Mouse (Mus musculus) testis, adult 2 months (tissue): ENCODE results near the gene Nme8. TPM values are rescaled to one million over a fixed set of nuclear protein-coding genes. Genes with fewer than 3 reads are reported as not detected.
A peak's percentile ranks its signal among the peaks of the same experiment; 100 is the strongest.

Experiments used
- H3K27ac ChIP-seq: fragments of 200-500 bp; 2 replicates; pipeline ENCODE4 v1.5.1; 2012; ENCODE audit warnings: low read depth, low read length; ENCODE audit not compliant: control insufficient read depth, insufficient read depth
- H3K27me3 ChIP-seq: fragments of 200-500 bp; 2 replicates; pipeline ENCODE4 v1.6.1; 2012; ENCODE audit warnings: mild to moderate bottlenecking, low read length, moderate library complexity; ENCODE audit not compliant: control insufficient read depth, insufficient read depth
- H3K36me3 ChIP-seq: fragments of 200-500 bp; 2 replicates; pipeline ENCODE4 v1.6.1; 2012; ENCODE audit warnings: mild to moderate bottlenecking, low read length; ENCODE audit not compliant: control insufficient read depth, insufficient read depth
- H3K4me1 ChIP-seq: fragments of 200-500 bp; 2 replicates; pipeline ENCODE4 v1.6.1; 2012; ENCODE audit warnings: low read length; ENCODE audit not compliant: control insufficient read depth, insufficient read depth
- H3K4me3 ChIP-seq: fragments of 200-500 bp; 2 replicates; pipeline ENCODE4 v1.5.1; 2012; ENCODE audit warnings: low read depth, mild to moderate bottlenecking, low read length, moderate library complexity, mixed read lengths; ENCODE audit not compliant: control insufficient read depth
- CTCF ChIP-seq: fragments of 200-500 bp; IDR thresholded peaks from 2 replicates; pipeline ENCODE4 v1.5.1; 2012; ENCODE audit warnings: low read depth, mild to moderate bottlenecking, inconsistent platforms, low read length, moderate library complexity; ENCODE audit not compliant: control insufficient read depth, insufficient read depth, insufficient replicate concordance
- POLR2A ChIP-seq: fragments of 200-500 bp; IDR thresholded peaks from 2 replicates; pipeline ENCODE4 v1.6.1; 2012; ENCODE audit warnings: low read depth, mild to moderate bottlenecking, inconsistent platforms, low read length, moderate library complexity; ENCODE audit not compliant: control insufficient read depth
- polyA plus RNA-seq: library from polyadenylated mRNA; depleted of rRNA; stranded (reverse); fragments of >200 nt; gene quantifications from 2 replicates; pipeline ENCODE4 v1.2.3, GENCODE M21; 2012

Nme8 gene
- polyA plus RNA-seq, 1 experiment = 47.5 TPM

DNA sequence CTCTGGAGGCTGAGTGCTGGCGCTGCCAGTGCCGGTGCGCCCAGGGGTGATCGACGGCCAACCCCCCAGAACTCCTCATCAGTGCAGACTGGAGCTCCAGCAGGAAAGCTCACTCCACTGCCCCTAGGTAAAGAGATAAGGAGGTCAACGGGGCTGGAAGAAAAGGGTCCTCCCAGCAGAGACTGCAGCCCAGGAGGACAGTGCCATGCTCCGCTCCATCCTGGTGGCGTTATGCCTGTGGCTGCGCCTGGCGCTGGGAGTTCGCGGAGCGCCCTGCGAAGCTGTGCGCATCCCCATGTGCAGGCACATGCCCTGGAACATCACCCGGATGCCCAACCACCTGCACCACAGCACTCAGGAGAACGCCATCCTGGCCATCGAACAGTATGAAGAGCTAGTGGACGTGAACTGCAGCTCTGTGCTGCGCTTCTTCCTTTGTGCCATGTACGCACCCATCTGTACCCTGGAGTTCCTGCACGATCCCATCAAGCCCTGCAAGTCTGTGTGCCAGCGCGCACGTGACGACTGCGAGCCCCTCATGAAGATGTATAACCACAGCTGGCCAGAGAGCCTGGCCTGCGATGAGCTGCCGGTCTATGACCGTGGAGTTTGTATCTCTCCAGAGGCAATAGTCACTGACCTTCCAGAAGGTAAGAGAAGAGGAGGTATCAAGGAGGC, 74.2 kb downstream of the Nme8 start:
- TF ChIP-seq CTCF (no peak), POLR2A (no peak)
- peak overlapping the region; percentile 1; the same call in 1 of the 2 replicates for H3K4me3 ChIP-seq
- no peak overlapping the region for H3K27ac ChIP-seq
- H3K36me3 ChIP-seq = no peaks in the 10 kb centered on the region
- no peaks in the 10 kb centered on the region for H3K27me3 ChIP-seq
- peaks cover 10% of the 10 kb centered on the region for H3K4me1 ChIP-seq

DNA sequence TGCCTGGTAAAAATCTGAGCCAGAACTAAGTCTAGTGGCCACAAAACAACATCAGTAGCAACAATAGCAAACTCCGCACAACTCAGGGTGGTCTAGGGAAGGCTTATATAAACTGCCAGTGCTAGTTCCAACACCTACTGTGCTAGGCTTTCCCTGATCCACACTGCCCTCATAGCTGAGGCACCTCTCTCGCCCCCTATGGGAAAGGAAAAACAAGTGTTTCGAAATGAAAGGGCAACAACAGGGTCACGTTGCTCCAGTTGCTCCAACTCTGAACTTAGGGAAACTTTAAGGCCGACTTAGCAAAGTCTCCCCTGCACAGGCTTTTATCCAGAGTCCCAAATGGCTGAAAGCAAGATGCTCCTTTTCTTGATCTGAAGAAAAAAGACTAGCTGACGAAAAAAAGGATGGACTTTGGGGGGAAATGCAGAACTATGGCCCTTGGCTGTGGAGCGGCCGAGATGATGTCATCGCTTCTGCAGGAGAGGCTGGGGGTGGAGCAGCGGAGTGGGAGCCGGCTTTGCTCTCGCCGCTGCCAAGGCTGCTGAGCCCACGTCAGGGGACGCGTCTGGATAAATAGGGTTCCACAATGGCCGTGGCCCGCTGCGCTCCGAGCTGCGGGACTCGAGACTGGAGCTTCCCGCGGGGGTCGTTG, 74.9 kb downstream of the Nme8 start, which contains the start of gene Sfrp4:
Gene Sfrp4 (plus strand): TSS at position 532 of the 655 bp plus-strand sequence.
- Histone ChIP-seq H3K27ac (no peak within 1 kb of the TSS), H3K4me1 (peaks cover 10% of the 10 kb centered on the region), H3K36me3 (no peaks in the 10 kb centered on the region), H3K27me3 (no peaks in the 10 kb centered on the region), H3K4me3 (peak within 1 kb of the TSS; percentile 1; the same call in 1 of the 2 replicates)
- TF ChIP-seq CTCF (no peak), POLR2A (no peak)

DNA sequence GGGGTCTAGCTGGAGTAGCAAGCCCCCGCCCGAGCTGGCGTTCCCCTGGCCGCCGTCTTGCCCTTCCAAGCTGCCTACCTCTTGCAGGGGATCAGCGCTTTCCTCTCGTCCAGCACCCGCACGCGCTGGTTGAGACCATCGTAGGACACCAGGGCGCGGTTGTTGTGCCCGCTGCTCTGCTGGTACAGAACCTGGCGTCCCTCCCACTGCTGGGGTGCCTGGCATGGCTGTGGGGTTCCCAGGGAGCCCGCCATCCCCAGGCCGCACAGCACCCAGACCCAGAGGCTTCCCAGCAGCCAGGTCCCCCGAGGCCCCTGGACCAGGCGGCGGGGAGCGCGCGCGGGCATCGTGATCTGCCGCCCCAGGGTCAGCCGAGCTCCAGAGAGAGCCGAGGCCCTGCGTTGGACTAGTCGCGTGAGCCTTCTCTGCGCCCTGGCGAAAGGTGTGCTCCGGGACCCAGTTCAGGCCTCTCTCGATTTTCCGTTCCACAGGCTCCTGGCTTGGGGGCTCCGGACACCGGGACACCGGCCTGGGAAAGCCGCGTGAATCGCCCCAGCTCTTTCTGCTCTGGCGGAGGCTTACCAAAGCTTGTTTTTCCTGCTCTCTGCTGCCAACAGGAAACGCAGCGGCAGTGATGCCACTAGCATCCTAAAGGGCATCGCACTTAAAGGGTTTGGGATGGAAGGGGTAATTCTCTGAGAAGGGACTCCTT, 78.2 kb downstream of the Nme8 start, which contains the start of gene Epdr1:
Gene Epdr1 (minus strand): TSS at position 712 of the 712 bp plus-strand sequence.
- Histone ChIP-seq H3K27me3 (no peaks in the 10 kb centered on the region), H3K4me1 (peaks cover 10% of the 10 kb centered on the region), H3K36me3 (no peaks in the 10 kb centered on the region), H3K27ac (no peak within 1 kb of the TSS), H3K4me3 (peak within 1 kb of the TSS; percentile 44)
- TF ChIP-seq POLR2A (no peak), CTCF (peak; percentile 44; the same call in 1 of the 2 replicates)

DNA sequence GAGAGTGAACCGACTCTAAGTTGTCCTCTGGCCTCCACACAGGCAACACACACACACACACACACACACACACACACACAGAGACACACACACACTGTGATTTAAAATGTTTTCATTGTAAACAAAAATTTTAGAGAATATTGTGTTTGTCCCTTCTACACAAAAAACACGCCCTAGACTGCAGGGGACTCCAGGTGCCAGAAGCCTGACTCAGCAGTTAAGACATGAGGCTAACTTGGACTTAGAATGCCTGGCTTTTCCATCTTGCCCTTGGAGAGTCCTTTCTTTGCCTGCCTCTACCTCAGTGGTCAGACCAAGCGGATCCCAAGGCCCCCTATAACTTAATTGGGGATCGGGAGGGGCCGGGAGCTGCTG, 78.8 kb downstream of the Nme8 start:
- Histone ChIP-seq H3K4me3 (peak overlapping the region; percentile 44; the same call in 1 of the 2 replicates), H3K4me1 (peaks cover 10% of the 10 kb centered on the region), H3K36me3 (no peaks in the 10 kb centered on the region), H3K27ac (no peak overlapping the region), H3K27me3 (no peaks in the 10 kb centered on the region)
- no peak for TF ChIP-seq POLR2A
- no peak for TF ChIP-seq CTCF

DNA sequence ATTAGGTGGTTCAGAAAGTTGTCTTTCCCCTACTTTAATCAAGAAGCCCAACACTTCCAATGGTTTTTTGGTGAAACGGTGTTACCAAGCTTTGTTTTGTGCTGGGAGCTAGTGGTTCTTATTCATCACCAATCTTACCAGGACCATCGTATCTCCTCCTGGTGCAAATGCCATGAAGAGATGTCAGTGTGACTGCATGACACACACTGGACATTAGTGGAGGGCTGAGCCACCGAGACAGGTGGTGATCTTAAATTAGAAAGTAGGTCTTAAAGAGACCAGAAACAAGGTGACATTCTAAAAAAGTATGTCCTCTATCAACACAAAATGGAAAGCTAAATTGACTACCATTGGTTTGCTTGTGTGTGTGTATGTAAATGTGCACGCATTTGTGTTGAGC, 79.5 kb downstream of the Nme8 start:
- no peak overlapping the region for H3K27ac ChIP-seq
- H3K4me1 ChIP-seq = peaks cover 7% of the 10 kb centered on the region
- H3K4me3 ChIP-seq = no peak overlapping the region

DNA sequence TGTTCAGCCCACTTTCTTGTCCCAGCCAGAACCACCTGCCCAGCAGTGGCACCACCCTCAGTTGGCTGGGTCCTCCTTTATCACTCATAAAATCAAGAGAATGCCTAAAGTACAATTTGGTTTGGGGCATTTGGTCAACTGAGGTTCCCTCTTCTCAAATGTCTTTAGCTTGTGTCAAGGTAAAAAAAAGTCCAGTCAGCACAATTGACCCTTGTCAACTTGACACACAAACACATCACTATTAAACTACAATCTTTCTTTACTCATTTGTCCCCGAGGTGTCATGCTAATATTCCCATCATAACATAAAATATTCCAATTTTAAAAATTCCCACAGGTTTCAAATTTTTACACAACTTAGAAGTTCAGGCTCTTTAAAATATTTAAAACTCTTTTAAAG, 83.3 kb downstream of the Nme8 start:
- no peaks in the 10 kb centered on the region for H3K27me3 ChIP-seq
- TF ChIP-seq CTCF = no peak
- peaks cover 2% of the 10 kb centered on the region; the same call in 1 of the 2 replicates for H3K4me1 ChIP-seq
- H3K27ac ChIP-seq = no peak overlapping the region
- H3K36me3 ChIP-seq = no peaks in the 10 kb centered on the region
- no peak overlapping the region for H3K4me3 ChIP-seq

More for the DNA sequence above, 79.5 kb downstream of the Nme8 start:
- Histone ChIP-seq H3K36me3 (no peaks in the 10 kb centered on the region), H3K27me3 (no peaks in the 10 kb centered on the region)
- TF ChIP-seq CTCF (no peak), POLR2A (no peak)

DNA sequence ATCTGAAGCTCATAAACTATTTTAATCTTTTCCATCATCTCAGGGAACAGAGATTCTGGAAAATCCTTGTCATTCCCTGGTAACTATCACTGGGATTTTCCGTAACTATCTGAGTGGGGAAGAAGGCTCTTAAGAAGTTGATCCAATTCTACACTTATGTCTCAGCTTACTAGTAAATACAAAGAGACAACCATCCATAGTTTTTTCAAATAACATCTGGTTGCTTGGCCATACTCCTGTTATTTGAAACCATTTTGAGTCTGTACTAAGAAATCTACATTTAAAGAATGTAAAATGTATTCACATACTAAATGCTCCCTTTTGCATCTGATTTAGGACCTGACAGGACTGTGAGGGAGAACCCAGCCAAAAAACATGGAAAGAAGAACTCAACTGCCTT, 84.2 kb downstream of the Nme8 start:
- H3K4me3 ChIP-seq = no peak overlapping the region
- H3K27ac ChIP-seq = no peak overlapping the region
- TF ChIP-seq POLR2A = no peak
- no peak for TF ChIP-seq CTCF
- H3K4me1 ChIP-seq = no peaks in the 10 kb centered on the region
- no peaks in the 10 kb centered on the region for H3K27me3 ChIP-seq
- no peaks in the 10 kb centered on the region for H3K36me3 ChIP-seq
